Comparison of ENCODE assay signal across 20 mouse cellular contexts in the genomic region with DNA sequence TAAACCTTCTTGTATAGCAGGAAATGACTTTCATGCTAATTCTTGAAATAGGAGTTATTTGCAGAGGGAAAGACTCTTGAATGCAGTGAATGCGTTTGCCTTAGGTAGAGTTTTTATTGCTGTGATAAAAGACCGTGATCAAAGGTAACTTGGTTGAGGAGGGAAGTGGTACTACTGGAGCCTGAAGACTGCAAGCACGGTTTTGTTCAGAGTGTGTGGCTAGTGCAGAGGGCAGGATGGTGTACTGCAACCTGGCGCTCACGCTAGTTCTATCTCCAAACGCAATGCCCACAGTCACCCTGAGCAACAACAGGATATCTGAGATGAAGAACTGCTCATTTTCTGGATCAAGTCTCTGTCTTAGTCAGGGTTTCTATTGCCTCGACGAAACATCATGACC. TPM values are rescaled to one million over a fixed set of nuclear protein-coding genes. Genes with fewer than 3 reads are reported as not detected.
DNase-seq lines count a peak whose midpoint lies in the region; ATAC-seq and TF ChIP-seq lines count a peak whose summit lies in the region.
"Had no signal": no experiment of that assay in that cellular context is flagged by ENCODE, and none has a peak within 500 bp of the region (broad histone marks: within the 10 kb centered on the region; RNA-seq: fewer than 3 reads in every experiment).

No protein-coding gene starts in this region.

- no peaks in the 10 kb centered on the region for H3K36me3 ChIP-seq in intestine, embryonic 15.5 days
- H3K36me3 ChIP-seq in intestine, postnatal 0 days (ENCODE audit: control insufficient read depth, insufficient read depth), result no peaks in the 10 kb centered on the region
- H3K36me3 ChIP-seq: embryonic facial prominence, embryonic 10.5 days; embryonic facial prominence, embryonic 12.5 days; forebrain, embryonic 15.5 days; G1E had no signal

- peak; percentile 29 for DNase-seq in thymus, postnatal 0 days (ENCODE audit: low spot score)
- DNase-seq in thymus, adult 18-20 months, result no peak
- DNase-seq in MN1 (ENCODE audit: low spot score), result no peak
- no peak for DNase-seq in cerebellum, adult 2 months
- no peak for DNase-seq in kidney, adult 11 months
- DNase-seq: adrenal gland, adult 8-10 months; cerebellum, adult 11-12 months; cerebellum, adult 8-10 months; cerebellum, adult 9-11 months; forebrain, postnatal 0 days had no signal

- H3K4me3 ChIP-seq in intestine, embryonic 15.5 days (replicated peaks), result no peak overlapping the region
- H3K4me3 ChIP-seq in intestine, postnatal 0 days (ENCODE audit: low read depth, low read length), result no peak overlapping the region
- H3K4me3 ChIP-seq in cerebellum, adult 2 months (replicated peaks; ENCODE audit: insufficient read depth, low read depth, low read length), result no peak overlapping the region
- H3K4me3 ChIP-seq: embryonic facial prominence, embryonic 10.5 days; embryonic facial prominence, embryonic 12.5 days; forebrain, embryonic 13.5 days; forebrain, embryonic 15.5 days had no signal

- H3K27ac ChIP-seq in intestine, embryonic 15.5 days, result no peak overlapping the region
- H3K27ac ChIP-seq in intestine, postnatal 0 days (ENCODE audit: low read depth, low read length), result no peak overlapping the region
- no peak overlapping the region for H3K27ac ChIP-seq in cerebellum, adult 2 months (ENCODE audit: insufficient read depth, low read length)
- H3K27ac ChIP-seq: embryonic facial prominence, embryonic 10.5 days; embryonic facial prominence, embryonic 12.5 days; forebrain, embryonic 13.5 days; forebrain, embryonic 15.5 days had no signal

- no peak overlapping the region for H3K4me2 ChIP-seq in intestine, embryonic 15.5 days (replicated peaks)
- H3K4me2 ChIP-seq in intestine, postnatal 0 days (replicated peaks; ENCODE audit: low read depth), result no peak overlapping the region
- H3K4me2 ChIP-seq: embryonic facial prominence, embryonic 12.5 days; forebrain, embryonic 13.5 days; forebrain, embryonic 15.5 days had no signal

- TF ChIP-seq CTCF in intestine, postnatal 0 days (IDR thresholded peaks at IDR 0.05; ENCODE audit: low read depth), result no peak
- TF ChIP-seq CTCF in cerebellum, adult 2 months (IDR thresholded peaks at IDR 0.05; ENCODE audit: borderline replicate concordance, insufficient read depth, low read depth, low read length), result no peak

- H3K27me3 ChIP-seq in intestine, embryonic 15.5 days (replicated peaks), result no peaks in the 10 kb centered on the region
- H3K27me3 ChIP-seq in intestine, postnatal 0 days (replicated peaks; ENCODE audit: control insufficient read depth, insufficient read depth, low read length), result no peaks in the 10 kb centered on the region
- no peaks in the 10 kb centered on the region for H3K27me3 ChIP-seq in cerebellum, adult 2 months (ENCODE audit: control insufficient read depth, insufficient read depth, low read length)
- H3K27me3 ChIP-seq: CH12.LX; embryonic facial prominence, embryonic 12.5 days; forebrain, embryonic 13.5 days; forebrain, embryonic 15.5 days had no signal

- peak; percentile 64 for ATAC-seq in intestine, embryonic 15.5 days
- ATAC-seq in intestine, postnatal 0 days, result peak; percentile 41; the same call in 1 of the 2 replicates
- ATAC-seq: activated CD4-positive, CD25-positive, alpha-beta regulatory T cell, adult 4 months; forebrain, embryonic 13.5 days had no signal

- TF ChIP-seq POLR2A in cerebellum, adult 2 months (IDR thresholded peaks at IDR 0.05; ENCODE audit: borderline replicate concordance, insufficient read depth, low read length), result no peak

- no peaks in the 10 kb centered on the region; the same call in 1 of the 2 replicates for H3K4me1 ChIP-seq in intestine, embryonic 15.5 days (replicated peaks)
- H3K4me1 ChIP-seq in intestine, postnatal 0 days (replicated peaks; ENCODE audit: control insufficient read depth, insufficient read depth, low read length), result no peaks in the 10 kb centered on the region
- peaks cover 11% of the 10 kb centered on the region; the same call in 1 of the 2 replicates for H3K4me1 ChIP-seq in cerebellum, adult 2 months (ENCODE audit: control insufficient read depth, insufficient read depth, low read length)
- H3K4me1 ChIP-seq: forebrain, embryonic 13.5 days; forebrain, embryonic 15.5 days had no signal

- H3K9me3 ChIP-seq in intestine, embryonic 15.5 days, result no peaks in the 10 kb centered on the region
- H3K9me3 ChIP-seq in intestine, postnatal 0 days (ENCODE audit: control insufficient read depth), result no peaks in the 10 kb centered on the region
- H3K9me3 ChIP-seq: embryonic facial prominence, embryonic 10.5 days; embryonic facial prominence, embryonic 12.5 days; forebrain, embryonic 13.5 days; forebrain, embryonic 15.5 days; G1E had no signal

- WGBS in intestine, embryonic 15.5 days, result 72% methylated on average over 8 of the region's 8 CpGs
- 58% methylated on average over 8 of the region's 8 CpGs for whole genome bisulfite sequencing in intestine, postnatal 0 days
- 92% methylated on average over 8 of the region's 8 CpGs for WGBS in cerebellum, adult 2 months

- H3K9ac ChIP-seq in intestine, embryonic 15.5 days, result no peak overlapping the region
- no peak overlapping the region for H3K9ac ChIP-seq in intestine, postnatal 0 days (ENCODE audit: low read depth, low read length)
- H3K9ac ChIP-seq: embryonic facial prominence, embryonic 12.5 days; forebrain, embryonic 13.5 days; forebrain, embryonic 15.5 days; forebrain, postnatal 0 days had no signal

RNA-seq across cellular contexts. Expression of gene Lysmd2, which starts 8.1 kb away (rescaled TPM):
- polyA plus RNA-seq in thymus, postnatal 0 days (2015; fragmentation: Nextera tagmentation; extraction: Ambion mirVana), result 16.7 and 19.9 TPM in 2 replicates
- 19.4 and 20.1 TPM in 2 replicates for polyA plus RNA-seq in intestine, embryonic 15.5 days (2015; fragmentation: Nextera tagmentation; extraction: Ambion mirVana)
- 15.5 and 16.7 TPM in 2 replicates for polyA plus RNA-seq in intestine, postnatal 0 days (2015; fragmentation: Nextera tagmentation; extraction: Ambion mirVana)
- polyA plus RNA-seq in cerebellum, adult 2 months (2012; rRNA removed), result 115 and 120 TPM in 2 replicates
- polyA plus RNA-seq: G1E had no signal

RNA-seq across cellular contexts. Expression of gene Tmod2, which starts 22.5 kb away (rescaled TPM):
- polyA plus RNA-seq in thymus, postnatal 0 days (2015; fragmentation: Nextera tagmentation; extraction: Ambion mirVana), result 2.2 and 2.4 TPM in 2 replicates
- 16.1 and 20.8 TPM in 2 replicates for polyA plus RNA-seq in intestine, embryonic 15.5 days (2015; fragmentation: Nextera tagmentation; extraction: Ambion mirVana)
- polyA plus RNA-seq in intestine, postnatal 0 days (2015; fragmentation: Nextera tagmentation; extraction: Ambion mirVana), result 10.0 and 10.9 TPM in 2 replicates
- polyA plus RNA-seq in cerebellum, adult 2 months (2012; rRNA removed), result 86.2 and 86.7 TPM in 2 replicates
- polyA plus RNA-seq: activated CD4-positive, CD25-positive, alpha-beta regulatory T cell, adult 4 months; G1E had no signal

RNA-seq across cellular contexts. Expression of gene Scg3, which starts 50.3 kb away (rescaled TPM):
- polyA plus RNA-seq in thymus, postnatal 0 days (2015; fragmentation: Nextera tagmentation; extraction: Ambion mirVana), result 0.27 and 0.30 TPM in 2 replicates
- polyA plus RNA-seq in intestine, embryonic 15.5 days (2015; fragmentation: Nextera tagmentation; extraction: Ambion mirVana), result 9.3 and 9.5 TPM in 2 replicates
- 6.6 and 6.7 TPM in 2 replicates for polyA plus RNA-seq in intestine, postnatal 0 days (2015; fragmentation: Nextera tagmentation; extraction: Ambion mirVana)
- 237 and 254 TPM in 2 replicates for polyA plus RNA-seq in cerebellum, adult 2 months (2012; rRNA removed)
- polyA plus RNA-seq: activated CD4-positive, CD25-positive, alpha-beta regulatory T cell, adult 4 months; CD4-positive, CD25-positive, alpha-beta regulatory T cell, adult 4 months; G1E had no signal

Comparison
In these comparisons a context has a peak if more than half of its experiments do, and no peak if none do; other contexts are left out.
1. RNA of gene Scg3, which starts 50.3 kb away (polyA plus RNA-seq): 237 to 254 TPM in cerebellum, adult 2 months; 9.3 to 9.5 TPM in intestine, embryonic 15.5 days, 6.6 to 6.7 TPM in intestine, postnatal 0 days and 0.27 to 0.30 TPM in thymus, postnatal 0 days; every median in the first group is over 10 times any median in the second.